Mouse (Mus musculus) neural tube, embryonic 15.5 days (tissue): ENCODE data around the gene Noto. TPM values are rescaled to one million over a fixed set of nuclear protein-coding genes. Genes with fewer than 3 reads are reported as not detected.

Source experiments
- ATAC-seq: fragments of 200-750 bp; cut with Nextera tagmentation; 2 replicates; pipeline ENCODE4 v1.8.0; 2017; ENCODE audit warnings: mild to moderate bottlenecking, moderate TSS enrichment, moderate library complexity; ENCODE audit not compliant: low FRiP score
- H3K27ac ChIP-seq: fragments of 300-500 bp; sonication (generic); replicated peaks from 2 replicates; pipeline ENCODE4 v1.5.1; 2015; ENCODE audit warnings: mild to moderate bottlenecking, inconsistent platforms
- H3K27me3 ChIP-seq: fragments of 300-500 bp; sonication (generic); replicated peaks from 2 replicates; pipeline ENCODE4 v1.6.1; 2015; ENCODE audit warnings: inconsistent platforms
- H3K36me3 ChIP-seq: fragments of 300-500 bp; sonication (generic); 2 replicates; pipeline ENCODE4 v1.6.1; 2015; ENCODE audit warnings: inconsistent platforms
- H3K4me1 ChIP-seq: fragments of 300-500 bp; sonication (generic); 2 replicates; pipeline ENCODE4 v1.6.1; 2015; ENCODE audit warnings: inconsistent platforms
- H3K4me2 ChIP-seq: fragments of 300-500 bp; sonication (generic); 2 replicates; pipeline ENCODE4 v1.6.1; 2015; ENCODE audit warnings: inconsistent platforms, mild to moderate bottlenecking, moderate library complexity
- H3K4me3 ChIP-seq: fragments of 300-500 bp; sonication (generic); replicated peaks from 2 replicates; pipeline ENCODE4 v1.5.1; 2015; ENCODE audit warnings: mild to moderate bottlenecking, inconsistent platforms
- H3K9ac ChIP-seq: fragments of 300-500 bp; sonication (generic); replicated peaks from 2 replicates; pipeline ENCODE4 v1.6.1; 2015; ENCODE audit warnings: mild to moderate bottlenecking, inconsistent platforms
- H3K9me3 ChIP-seq: fragments of 300-500 bp; sonication (generic); replicated peaks from 2 replicates; pipeline ENCODE4 v1.6.1; 2016; ENCODE audit warnings: inconsistent platforms
- WGBS: fragments of 180-500 bp; shearing (Covaris S2); methylation state at CpG from one replicate; pipeline ENCODE4 v1.1.7; 2015; ENCODE audit warnings: mixed read lengths; 5-methylcytosine and 5-hydroxymethylcytosine counted together
- polyA plus RNA-seq: library from polyadenylated mRNA; unstranded; fragments of >200 nt; fragmentation: Nextera tagmentation; extraction: Ambion mirVana; gene quantifications from 2 replicates; pipeline ENCODE4 v1.2.1, GENCODE M21; 2015

The Noto gene
- polyA plus RNA-seq, 1 experiment from 2014 or later, result not detected

DNA sequence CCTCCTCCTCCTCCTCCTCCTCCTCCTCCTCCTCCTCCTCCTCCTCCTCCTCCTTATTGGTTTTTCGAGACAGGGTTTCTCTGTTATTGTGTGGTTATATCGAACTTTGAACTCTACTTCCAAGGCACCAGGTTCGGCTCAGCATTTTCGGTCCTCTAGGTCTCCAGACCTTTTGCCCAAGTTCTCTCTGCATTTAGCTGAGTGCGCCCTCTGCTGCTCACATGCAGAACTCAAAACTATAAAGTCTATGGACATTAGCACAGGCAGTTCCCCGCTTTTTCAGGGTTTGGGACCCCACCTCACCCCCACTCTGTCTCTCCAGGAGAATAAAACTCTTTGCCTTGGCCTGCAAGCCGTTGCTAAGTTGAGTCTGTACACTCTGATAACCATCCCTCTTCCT is 31.9 kb upstream of the Noto start:
- no peak for ATAC-seq
- Histone ChIP-seq H3K36me3 (no peaks in the 10 kb centered on the region), H3K9me3 (no peaks in the 10 kb centered on the region), H3K4me2 (no peak overlapping the region), H3K27ac (no peak overlapping the region), H3K27me3 (no peaks in the 10 kb centered on the region), H3K4me1 (no peaks in the 10 kb centered on the region), H3K9ac (no peak overlapping the region), H3K4me3 (no peak overlapping the region)
- 28% methylated on average over 7 of the region's 7 CpGs for WGBS

DNA sequence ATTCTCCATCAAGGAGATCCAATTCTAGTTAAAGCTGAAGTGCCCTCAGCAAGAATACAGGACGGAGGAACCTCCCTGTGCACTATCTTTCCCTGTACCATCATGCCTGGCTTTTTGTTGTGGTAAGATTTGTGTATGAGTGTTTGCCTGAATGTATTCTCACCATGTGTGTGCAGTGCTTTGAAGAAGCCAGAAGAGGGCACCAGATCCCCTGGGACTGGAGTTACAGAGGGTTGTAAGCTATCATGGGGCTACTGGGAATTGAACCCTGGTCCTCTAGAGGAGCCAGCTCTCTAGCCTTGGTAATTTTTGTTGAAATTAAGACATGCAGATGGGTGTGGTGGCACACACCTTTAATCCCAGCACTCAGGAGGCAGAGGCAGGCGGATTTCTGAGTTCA is 28.3 kb upstream of the Noto start:
- Histone ChIP-seq H3K36me3 (no peaks in the 10 kb centered on the region), H3K9ac (no peak overlapping the region), H3K9me3 (no peaks in the 10 kb centered on the region), H3K4me1 (peaks cover 5% of the 10 kb centered on the region; the same call in 1 of the 2 replicates), H3K4me2 (no peak overlapping the region), H3K4me3 (no peak overlapping the region), H3K27me3 (no peaks in the 10 kb centered on the region), H3K27ac (no peak overlapping the region)
- no peak for ATAC-seq
- WGBS, result 92% methylated on average over 2 of the region's 2 CpGs

DNA sequence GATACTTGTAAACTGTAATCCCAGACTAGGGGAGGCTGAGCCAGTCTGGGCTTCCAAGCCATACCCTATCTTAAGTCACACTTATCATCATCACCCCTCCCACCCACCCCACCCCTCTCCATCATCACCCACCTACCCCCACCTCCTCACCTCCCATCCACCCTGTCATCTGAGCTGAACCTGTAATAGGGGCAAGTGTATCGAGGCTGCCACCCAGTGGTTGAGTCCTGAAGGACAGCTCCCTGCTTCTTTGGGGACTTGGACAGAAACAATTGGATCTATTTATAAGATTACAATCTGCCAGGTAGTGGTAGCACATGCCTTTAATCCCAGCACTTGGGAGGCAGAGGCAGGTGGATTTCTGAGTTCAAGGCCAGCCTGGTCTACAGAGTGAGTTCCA is 26.5 kb upstream of the Noto start:
- ATAC-seq, result no peak
- H3K4me1 ChIP-seq, result peaks cover 5% of the 10 kb centered on the region; the same call in 1 of the 2 replicates
- no peaks in the 10 kb centered on the region for H3K9me3 ChIP-seq
- no peak overlapping the region for H3K4me2 ChIP-seq
- H3K27me3 ChIP-seq, result no peaks in the 10 kb centered on the region
- no peak overlapping the region for H3K4me3 ChIP-seq
- H3K9ac ChIP-seq, result no peak overlapping the region
- H3K27ac ChIP-seq, result no peak overlapping the region
- no peaks in the 10 kb centered on the region for H3K36me3 ChIP-seq
- WGBS, result 29% methylated on average over 1 of the region's 1 CpGs

DNA sequence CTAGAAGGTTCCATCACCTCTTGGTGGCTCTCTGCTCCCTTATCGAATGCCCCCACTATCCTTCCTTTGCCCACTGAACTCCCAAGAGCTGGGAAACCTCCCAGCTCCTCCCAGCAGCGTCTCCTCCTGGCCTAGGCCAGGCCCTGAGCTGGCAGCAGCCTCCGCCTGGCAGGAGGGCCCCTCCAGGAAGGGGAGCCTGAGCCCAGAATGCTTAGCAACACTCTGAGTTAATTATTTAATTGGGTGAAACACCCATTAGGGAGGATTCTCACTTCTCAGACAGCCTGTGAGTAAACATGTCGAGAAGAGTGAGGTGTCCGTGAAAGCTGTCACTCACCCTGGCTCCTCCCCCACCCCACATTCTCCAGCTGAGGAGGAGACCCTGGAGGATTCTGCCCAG is 24.0 kb upstream of the Noto start:
- no peak for ATAC-seq
- no peak overlapping the region for H3K4me2 ChIP-seq
- H3K27ac ChIP-seq, result no peak overlapping the region
- H3K36me3 ChIP-seq, result no peaks in the 10 kb centered on the region
- H3K9ac ChIP-seq, result no peak overlapping the region
- no peak overlapping the region for H3K4me3 ChIP-seq
- no peaks in the 10 kb centered on the region for H3K9me3 ChIP-seq
- peaks cover 5% of the 10 kb centered on the region; the same call in 1 of the 2 replicates for H3K4me1 ChIP-seq
- H3K27me3 ChIP-seq, result no peaks in the 10 kb centered on the region
- WGBS, result 26% methylated on average over 5 of the region's 5 CpGs

DNA sequence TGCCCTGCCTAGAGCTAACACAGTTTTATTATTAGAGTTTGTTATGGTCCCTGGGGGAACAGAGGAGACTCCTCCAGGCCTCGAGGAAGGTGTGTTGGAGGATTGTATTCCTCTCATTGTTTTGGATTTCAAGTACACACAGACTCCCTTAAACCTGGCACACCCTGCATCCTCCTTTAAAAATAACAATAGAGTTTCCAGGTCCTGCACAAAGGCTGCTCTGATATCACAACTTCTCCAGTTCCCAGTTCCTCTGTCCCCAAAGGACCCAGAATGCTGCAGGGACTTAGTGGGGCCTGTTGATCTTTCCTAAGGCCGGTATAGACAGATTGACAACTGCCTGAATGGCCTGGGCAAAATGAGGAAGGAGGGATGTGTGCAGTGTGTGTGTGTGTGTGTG is 21.1 kb upstream of the Noto start:
- H3K27ac ChIP-seq, result peak overlapping the region; percentile 41; the same call in 1 of the 2 replicates
- H3K4me3 ChIP-seq, result no peak overlapping the region
- H3K9me3 ChIP-seq, result no peaks in the 10 kb centered on the region
- peaks cover 12% of the 10 kb centered on the region for H3K27me3 ChIP-seq
- no peak for ATAC-seq
- no peak overlapping the region for H3K4me2 ChIP-seq
- WGBS, result 50% methylated on average over 2 of the region's 2 CpGs
- peaks cover 5% of the 10 kb centered on the region; the same call in 1 of the 2 replicates for H3K4me1 ChIP-seq
- H3K9ac ChIP-seq, result no peak overlapping the region
- no peaks in the 10 kb centered on the region for H3K36me3 ChIP-seq

DNA sequence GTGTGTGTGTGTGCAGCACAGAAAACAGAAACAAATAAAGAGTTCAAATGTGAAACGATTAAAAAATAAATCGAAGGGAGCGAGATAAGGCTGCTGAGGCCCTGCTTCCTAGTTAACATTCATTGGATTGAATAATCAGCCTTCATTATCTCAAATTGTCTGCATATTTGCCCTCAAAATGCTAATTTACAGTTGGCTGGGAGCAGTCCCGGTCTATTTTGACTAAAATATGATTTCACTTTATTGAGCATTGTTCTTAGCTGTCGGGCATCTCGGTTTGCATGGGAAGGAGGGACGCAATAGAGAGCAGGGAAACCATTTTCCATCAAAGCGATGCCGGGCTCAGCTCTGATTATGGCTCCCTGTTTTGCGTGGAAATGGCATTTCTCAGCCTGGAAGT is 20.6 kb upstream of the Noto start:
- H3K9me3 ChIP-seq, result no peaks in the 10 kb centered on the region
- no peak overlapping the region for H3K9ac ChIP-seq
- WGBS, result 60% methylated on average over 10 of the region's 10 CpGs
- H3K36me3 ChIP-seq, result no peaks in the 10 kb centered on the region
- no peak overlapping the region for H3K4me2 ChIP-seq
- peaks cover 17% of the 10 kb centered on the region for H3K27me3 ChIP-seq
- H3K4me1 ChIP-seq, result peaks cover 5% of the 10 kb centered on the region; the same call in 1 of the 2 replicates
- no peak overlapping the region for H3K4me3 ChIP-seq
- no peak for ATAC-seq
- H3K27ac ChIP-seq, result peak overlapping the region; percentile 41; the same call in 1 of the 2 replicates

DNA sequence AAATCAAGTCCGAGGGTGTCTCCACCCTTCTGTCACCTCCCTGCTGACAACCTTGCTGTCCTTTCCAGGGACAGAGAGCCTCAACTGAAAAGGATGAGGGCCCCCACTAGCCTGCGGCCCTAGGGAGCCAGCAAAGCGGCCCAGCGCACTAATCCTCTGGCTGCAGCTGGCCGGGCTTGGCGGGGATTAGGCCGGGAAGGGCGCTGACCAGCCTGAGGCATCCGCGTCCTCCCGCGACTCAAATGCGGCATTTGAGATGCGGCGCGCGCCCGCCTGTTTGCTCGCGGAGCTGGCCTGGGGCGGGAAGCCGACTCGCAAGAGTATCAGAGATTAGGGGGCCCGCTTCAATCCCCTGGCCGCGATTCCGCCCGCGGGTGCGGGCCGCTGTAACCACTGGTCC is 14.7 kb upstream of the Noto start:
- peaks cover 5% of the 10 kb centered on the region for H3K4me1 ChIP-seq
- no peaks in the 10 kb centered on the region for H3K9me3 ChIP-seq
- 1% methylated on average over 31 of the region's 31 CpGs for WGBS
- H3K4me3 ChIP-seq, result peak overlapping the region; percentile 29
- no peak for ATAC-seq
- H3K27me3 ChIP-seq, result peaks cover 42% of the 10 kb centered on the region
- H3K4me2 ChIP-seq, result peak overlapping the region; percentile 55
- peak overlapping the region; percentile 44 for H3K9ac ChIP-seq
- no peak overlapping the region for H3K27ac ChIP-seq
- H3K36me3 ChIP-seq, result no peaks in the 10 kb centered on the region

DNA sequence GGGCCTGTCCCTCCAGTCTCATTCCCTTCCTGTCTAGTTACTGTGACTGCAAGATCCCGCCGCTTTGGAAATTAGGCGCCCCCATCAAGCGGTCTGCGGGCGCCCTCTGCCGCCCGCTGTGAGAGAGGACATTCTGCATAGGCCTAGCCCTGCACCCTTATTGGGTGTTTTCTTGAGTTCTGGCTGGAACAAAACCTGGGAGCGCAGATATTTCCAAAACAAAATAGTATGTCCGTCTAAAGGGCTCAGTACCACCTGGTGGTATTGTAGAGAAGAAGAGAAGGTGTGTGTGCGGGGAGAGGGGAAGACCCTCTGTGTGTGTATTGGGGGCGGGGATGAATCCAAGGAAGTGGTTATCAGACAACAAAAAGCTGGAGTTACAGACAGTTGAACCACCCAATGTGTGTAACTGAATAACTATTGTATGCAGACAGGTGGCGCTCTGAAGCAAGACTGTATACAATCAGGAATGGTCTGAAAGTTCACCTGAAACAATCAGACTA is 12.9 kb upstream of the Noto start:
- no peak overlapping the region for H3K9ac ChIP-seq
- H3K27ac ChIP-seq, result no peak overlapping the region
- H3K9me3 ChIP-seq, result no peaks in the 10 kb centered on the region
- peak; percentile 72 for ATAC-seq
- no peaks in the 10 kb centered on the region for H3K36me3 ChIP-seq
- peaks cover 42% of the 10 kb centered on the region for H3K27me3 ChIP-seq
- 8% methylated on average over 13 of the region's 13 CpGs for WGBS
- 0 out of 2 replicates have a peak overlapping the region, but pooled peaks have one; percentile 13 for H3K4me2 ChIP-seq
- peaks cover 5% of the 10 kb centered on the region for H3K4me1 ChIP-seq
- no peak overlapping the region for H3K4me3 ChIP-seq

DNA sequence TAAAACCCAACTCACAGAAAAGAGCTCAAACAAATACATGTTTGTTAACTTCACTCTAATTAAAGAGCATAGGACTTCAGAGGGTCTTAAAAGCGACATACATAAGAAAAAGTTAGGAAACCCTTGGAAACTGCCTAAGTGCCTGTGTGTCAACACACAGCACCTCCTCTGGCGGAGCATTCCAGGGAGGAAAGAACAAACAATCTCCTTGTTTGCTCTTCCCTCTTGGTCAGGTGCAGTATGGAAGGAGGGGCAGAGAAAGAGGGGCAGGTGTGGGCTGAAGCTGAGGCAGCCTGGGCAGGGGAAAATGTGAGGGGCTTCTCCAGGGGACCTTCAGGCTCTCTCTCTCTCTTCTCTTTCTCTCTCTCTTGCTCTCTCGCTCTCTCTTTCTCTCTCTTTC is 7.9 kb upstream of the Noto start:
- Histone ChIP-seq H3K9ac (no peak overlapping the region), H3K4me1 (no peaks in the 10 kb centered on the region), H3K27ac (no peak overlapping the region), H3K36me3 (no peaks in the 10 kb centered on the region), H3K9me3 (no peaks in the 10 kb centered on the region), H3K4me2 (no peak overlapping the region), H3K4me3 (no peak overlapping the region), H3K27me3 (no peaks in the 10 kb centered on the region; the same call in 1 of the 2 replicates)
- WGBS, result 56% methylated on average over 3 of the region's 3 CpGs
- ATAC-seq, result no peak

DNA sequence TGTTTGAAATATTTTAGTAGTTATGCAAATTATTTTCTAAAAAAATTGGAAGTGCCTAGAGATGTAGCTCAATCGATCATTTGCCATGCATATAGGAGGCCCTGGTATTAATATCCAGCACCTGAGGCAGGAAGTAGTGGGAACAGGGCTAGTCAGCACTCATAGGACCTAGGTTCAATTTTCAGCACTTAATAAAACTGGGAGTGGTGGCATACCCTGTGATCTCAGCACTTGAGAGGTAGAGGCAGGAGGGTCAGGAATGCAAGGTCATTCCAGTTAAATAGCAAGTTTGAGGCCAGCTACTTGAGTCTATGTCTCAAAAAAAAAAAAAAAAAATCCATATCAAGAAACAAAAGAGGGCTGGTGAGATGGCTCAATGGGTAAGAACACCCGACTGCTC is 4.5 kb upstream of the Noto start:
- peaks cover 14% of the 10 kb centered on the region for H3K27me3 ChIP-seq
- no peak for ATAC-seq
- whole genome bisulfite sequencing, result 88% methylated on average over 2 of the region's 2 CpGs
- H3K4me2 ChIP-seq, result no peak overlapping the region
- no peaks in the 10 kb centered on the region for H3K36me3 ChIP-seq
- H3K9ac ChIP-seq, result no peak overlapping the region
- H3K9me3 ChIP-seq, result no peaks in the 10 kb centered on the region
- no peaks in the 10 kb centered on the region for H3K4me1 ChIP-seq
- H3K4me3 ChIP-seq, result no peak overlapping the region
- no peak overlapping the region for H3K27ac ChIP-seq

DNA sequence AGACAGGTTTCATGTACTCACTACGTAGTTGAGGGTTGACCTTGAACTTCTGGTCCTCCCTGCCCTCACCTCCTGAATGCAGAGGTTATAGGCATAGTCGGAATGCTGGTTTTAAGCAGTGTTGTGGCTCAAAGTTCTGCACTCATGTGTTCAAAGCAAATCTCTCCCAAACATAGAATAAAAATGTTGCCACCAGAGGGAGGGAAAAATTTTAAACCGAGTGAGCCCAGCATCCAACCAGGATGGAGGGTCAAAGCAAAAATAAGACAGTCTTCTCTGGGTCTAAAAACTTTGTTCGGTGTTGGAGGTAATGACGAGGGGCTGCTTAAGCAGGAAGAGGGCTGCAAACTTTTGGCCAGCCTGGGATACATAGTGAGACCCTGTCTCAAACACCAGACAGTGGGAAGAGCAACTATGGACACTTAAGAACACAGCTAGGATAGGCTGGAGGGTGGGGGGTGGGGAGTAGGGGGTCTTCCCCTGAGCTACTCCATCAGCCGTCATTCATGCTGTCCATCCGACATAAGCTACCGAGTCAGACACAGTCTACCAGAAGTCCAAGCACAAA is 7.7 kb downstream of the Noto start:
- Histone ChIP-seq H3K27ac (no peak overlapping the region), H3K27me3 (no peaks in the 10 kb centered on the region), H3K4me1 (peaks cover 18% of the 10 kb centered on the region), H3K9me3 (no peaks in the 10 kb centered on the region), H3K9ac (peak overlapping the region; percentile 80), H3K36me3 (no peaks in the 10 kb centered on the region), H3K4me2 (peak overlapping the region; percentile 89), H3K4me3 (peak overlapping the region; percentile 94)
- 48% methylated on average over 8 of the region's 8 CpGs for WGBS
- peak; percentile 74 for ATAC-seq

DNA sequence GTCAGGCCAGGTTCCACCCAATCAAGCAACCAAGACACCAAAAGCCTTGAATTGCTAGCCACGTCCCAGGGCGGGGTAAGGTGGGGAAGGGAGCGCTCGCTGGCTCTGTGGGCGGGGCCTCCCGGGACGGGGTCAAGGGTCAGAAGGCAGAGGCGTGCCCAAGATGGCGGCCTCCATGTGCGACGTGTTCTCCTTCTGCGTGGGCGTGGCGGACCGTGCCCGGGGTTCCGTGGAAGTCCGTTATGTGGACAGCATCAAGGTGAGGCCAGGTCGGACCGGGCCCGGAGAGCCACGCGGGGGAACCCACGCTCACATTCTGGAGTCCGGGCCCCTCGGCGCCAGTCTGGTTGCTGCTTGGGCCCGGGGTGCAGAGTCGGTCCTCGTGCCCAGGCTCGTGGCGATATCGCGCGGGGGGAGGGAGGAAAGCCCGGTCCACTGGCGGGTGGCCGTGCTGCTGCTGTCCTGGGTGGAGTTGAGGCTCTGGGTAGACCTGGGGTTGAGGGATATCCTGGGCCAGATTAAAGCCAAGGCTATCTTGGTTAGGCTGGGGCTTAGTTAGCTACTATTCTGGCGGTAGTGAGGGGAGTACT is 8.3 kb downstream of the Noto start, which contains the start of gene Smyd5:
TSS of gene Smyd5 (plus strand) at position 148 of the 590 bp plus-strand sequence.
- peak; percentile 90 for ATAC-seq
- H3K9me3 ChIP-seq, result no peaks in the 10 kb centered on the region
- H3K4me2 ChIP-seq, result peak within 1 kb of the TSS; percentile 89
- no peaks in the 10 kb centered on the region for H3K36me3 ChIP-seq
- H3K4me3 ChIP-seq, result peak within 1 kb of the TSS; percentile 94
- no peaks in the 10 kb centered on the region for H3K27me3 ChIP-seq
- no peak within 1 kb of the TSS for H3K27ac ChIP-seq
- 0% methylated on average over 39 of the region's 39 CpGs for WGBS
- H3K4me1 ChIP-seq, result peaks cover 18% of the 10 kb centered on the region
- H3K9ac ChIP-seq, result peak within 1 kb of the TSS; percentile 80
